Mouse (Mus musculus): ENCODE measurements around the gene Nectin1. TPM values are rescaled to one million over a fixed set of nuclear protein-coding genes. Genes with fewer than 3 reads are reported as not detected.
A peak's percentile ranks its signal among the peaks of the same experiment; 100 is the strongest.

The Nectin1 gene
- total RNA-seq, 2 experiments from 2014 or later: 96.1 to 106 TPM

- no peak for DNase-seq (ENCODE audit: low spot score in 2 of 2)
These were observed 53.3 kb downstream of the Nectin1 start for GRCm38 (mm10) chr9:43796841-43797740.

DNA sequence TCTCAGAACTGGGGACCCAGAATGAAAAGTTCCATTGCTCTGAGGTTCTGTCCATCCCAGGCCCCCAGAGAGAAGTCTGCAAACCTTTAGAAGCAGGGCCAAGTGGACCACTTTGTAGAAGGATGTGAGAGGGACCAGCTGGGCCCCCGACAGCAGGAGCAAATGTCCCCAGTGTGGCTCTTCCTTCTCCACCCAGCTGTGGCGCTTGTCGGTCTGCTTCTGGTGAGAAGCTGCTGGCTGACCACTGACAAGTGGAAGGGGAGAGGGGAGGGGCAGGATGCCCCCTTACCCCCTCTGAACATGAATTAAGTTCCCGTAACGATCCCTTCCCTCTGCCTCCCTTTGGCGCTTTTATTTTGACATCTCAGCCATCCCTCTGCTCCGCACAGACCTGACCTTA lies 54.0 kb downstream of the Nectin1 start:
- DNase-seq (ENCODE audit: low spot score in 2 of 2): no peak

DNA sequence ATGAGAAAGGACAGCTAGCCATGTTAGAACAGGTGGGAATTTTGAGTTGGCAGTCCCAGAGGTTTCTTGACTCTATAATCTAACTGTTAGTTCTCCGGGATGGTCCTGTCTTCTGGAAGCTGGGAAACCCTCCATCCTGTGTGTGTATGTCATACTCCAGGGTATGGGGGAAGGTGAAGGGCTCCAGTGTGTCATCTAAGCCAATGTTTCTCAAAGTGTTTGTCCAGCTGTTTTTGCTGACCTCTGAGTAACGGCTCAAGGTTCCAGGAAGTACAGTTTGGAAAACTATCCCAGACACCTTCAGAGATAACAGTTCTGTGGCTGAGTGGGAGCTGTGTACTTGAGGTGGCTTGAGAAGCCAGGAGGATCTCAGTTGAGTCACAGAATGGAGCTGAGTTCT lies 56.7 kb downstream of the Nectin1 start:
- no peak for DNase-seq (ENCODE audit: low spot score in 2 of 2)

- DNase-seq (ENCODE audit: low spot score in 2 of 2): peak; percentile 60 to 70
These were observed 58.1 kb downstream of the Nectin1 start for GRCm38 (mm10) chr9:43801911-43802310.

- DNase-seq (ENCODE audit: low spot score in 2 of 2): no peak
These were observed 63.8 kb downstream of the Nectin1 start for GRCm38 (mm10) chr9:43807565-43807964.

DNA sequence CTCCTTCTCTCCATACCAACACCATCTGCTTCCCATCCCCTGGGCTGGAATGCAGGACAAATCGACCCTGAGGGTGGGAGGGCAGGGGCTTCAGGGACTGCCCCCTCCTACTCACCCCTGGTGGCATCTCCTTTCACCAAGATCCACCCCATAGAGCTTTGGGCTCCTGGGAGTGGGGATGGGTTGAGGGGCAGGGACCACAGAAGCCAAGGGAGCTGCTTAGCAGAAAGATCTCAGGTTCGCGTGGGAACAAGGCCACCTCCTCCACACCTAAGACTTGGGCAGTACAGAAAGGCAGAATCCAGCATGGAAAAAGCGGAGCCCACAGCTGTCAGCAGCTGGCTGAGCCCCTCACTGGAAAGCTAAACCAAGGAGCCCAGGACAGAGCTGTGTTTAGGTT lies 64.3 kb downstream of the Nectin1 start:
- no peak for DNase-seq (ENCODE audit: low spot score in 2 of 2)

GRCm38 (mm10) chr9:43808546-43808945 lies 64.8 kb downstream of the Nectin1 start:
- DNase-seq (ENCODE audit: low spot score in 2 of 2): peak in 1 of 2 experiments; percentile 43

DNA sequence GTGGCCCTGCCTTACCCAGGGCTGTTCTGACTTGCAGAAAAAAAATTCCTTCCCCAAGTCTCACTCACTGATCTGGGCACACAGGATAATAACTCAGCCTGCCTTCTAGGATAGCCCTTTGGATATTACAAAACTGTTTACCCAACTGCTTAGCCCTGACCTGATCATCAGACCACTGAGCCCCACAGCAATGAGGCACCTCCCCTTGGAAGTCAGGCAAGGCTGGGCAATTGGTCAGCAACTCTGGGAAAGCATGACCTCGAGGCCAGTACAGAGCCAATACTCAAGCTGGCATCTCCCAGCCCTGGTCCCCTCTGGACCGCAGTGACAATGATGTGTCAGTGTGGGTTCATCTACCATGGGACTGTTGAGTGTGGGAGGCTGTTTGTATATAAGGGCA lies 69.4 kb downstream of the Nectin1 start:
- no peak for DNase-seq (ENCODE audit: low spot score in 2 of 2)

GRCm38 (mm10) chr9:43822206-43822605 lies 78.4 kb downstream of the Nectin1 start:
- DNase-seq (ENCODE audit: low spot score in 2 of 2): no peak

DNA sequence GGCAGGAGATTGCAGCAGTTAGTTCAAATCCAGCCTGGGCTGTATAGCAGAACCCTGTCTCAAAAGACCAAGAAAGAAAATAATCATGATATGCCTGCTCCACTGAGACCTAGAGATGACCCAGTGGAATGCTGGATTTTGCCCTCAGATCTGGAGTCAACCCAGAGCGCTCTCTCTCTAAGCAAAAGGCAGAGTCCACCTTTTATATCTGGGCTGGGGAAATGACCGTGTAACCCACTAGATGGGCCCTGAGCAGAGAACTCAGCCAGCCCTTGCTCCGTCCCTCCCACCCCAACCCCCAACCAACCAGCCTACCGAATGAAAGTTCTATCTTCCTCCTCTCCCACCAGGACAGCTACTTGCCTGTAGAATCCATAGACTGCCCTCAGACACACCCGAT lies 81.4 kb downstream of the Nectin1 start:
- DNase-seq (ENCODE audit: low spot score in 2 of 2): no peak

DNA sequence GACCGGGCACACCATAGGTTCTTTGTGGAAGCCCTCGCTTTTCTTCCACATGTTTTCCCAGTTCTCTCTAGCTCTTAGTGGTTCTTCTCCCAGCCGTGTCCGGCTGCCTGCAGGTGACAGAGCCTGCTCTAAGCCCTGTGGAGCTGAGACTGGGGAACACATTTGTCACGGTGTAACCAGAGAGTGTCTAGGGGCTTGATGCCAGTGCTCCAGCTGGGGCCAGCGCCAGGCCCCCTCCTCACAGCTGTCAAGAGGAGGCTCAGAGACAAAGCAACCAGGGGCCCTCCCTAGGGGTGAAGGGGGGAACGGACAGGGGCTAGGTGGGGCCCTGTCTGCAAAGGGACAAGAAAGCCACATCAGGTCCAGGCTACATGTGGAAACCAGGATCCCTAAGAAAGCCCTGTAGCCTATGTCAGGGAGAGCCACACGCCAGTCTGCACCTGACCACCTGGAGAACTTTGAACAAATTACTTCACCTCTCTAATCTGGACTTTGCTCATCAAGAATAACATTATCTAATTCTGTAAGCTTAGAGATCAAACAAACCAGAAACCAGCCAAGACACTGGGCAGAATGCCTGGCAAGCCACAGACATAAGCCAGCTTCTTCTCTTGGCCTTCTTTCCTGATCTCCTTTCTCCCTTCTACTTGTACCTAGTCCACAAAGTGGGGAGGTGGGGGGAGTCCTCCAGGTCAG lies 82.9 kb downstream of the Nectin1 start:
- no peak for DNase-seq (ENCODE audit: low spot score in 2 of 2)

DNA sequence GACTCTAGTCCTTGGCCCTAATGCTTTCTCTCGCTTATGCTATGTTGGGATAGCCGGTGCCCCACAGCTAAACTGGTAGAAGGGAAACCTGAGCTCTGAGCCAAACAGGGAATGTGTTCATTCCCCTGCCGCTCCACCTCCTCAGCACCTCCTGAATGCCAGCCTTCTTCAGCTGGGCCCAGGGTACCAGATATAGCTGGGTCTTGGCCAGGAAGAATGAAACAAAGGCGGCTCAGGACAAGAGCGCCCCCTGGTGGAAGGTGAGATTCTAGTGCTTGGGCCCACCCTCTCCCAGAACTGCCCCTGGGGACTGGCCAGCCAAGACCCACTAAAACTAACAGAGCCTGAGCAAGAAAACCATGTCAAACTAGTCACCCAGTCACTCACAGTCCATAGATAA lies 83.8 kb downstream of the Nectin1 start:
- peak; percentile 53 to 66 for DNase-seq (ENCODE audit: low spot score in 2 of 2)

DNA sequence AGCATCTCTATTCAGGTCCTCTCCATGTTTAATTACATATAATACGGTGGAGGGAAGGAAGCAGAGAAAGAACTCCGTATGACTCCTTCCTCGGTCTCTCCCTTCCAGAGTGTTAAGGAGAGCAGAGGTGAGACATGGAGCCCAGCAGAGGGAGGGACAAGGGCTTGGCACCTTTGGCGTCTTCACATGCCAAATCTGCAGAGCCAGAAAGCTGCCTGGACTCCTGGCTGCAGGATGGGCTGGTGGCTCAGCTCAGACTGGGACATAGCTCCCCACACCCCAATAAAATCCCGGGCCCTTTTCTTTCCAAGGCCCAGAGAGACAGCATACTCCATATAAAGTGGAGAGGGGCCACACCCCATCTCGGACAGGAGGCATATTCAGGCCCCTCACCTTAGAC lies 85.2 kb downstream of the Nectin1 start:
- DNase-seq (ENCODE audit: low spot score in 2 of 2): no peak

DNA sequence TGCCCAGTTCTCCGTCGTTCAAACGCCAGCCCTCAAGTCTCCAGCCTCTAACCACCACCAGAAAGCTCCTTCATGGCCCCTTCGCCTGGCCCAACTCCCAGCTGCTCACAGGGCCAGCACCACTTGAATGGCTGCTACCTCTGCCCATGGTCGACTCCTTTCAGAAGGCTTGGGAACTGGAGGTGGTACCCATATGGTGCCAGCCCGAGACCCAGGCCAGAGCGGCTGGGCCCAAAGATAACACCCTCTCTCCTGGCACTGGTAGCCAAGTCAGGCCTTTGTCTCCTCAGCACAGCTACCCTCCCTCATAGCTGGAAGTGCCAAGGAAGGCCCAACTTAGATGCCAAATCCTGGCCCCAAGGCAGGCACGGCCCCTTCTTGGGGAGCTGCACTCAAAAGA lies 89.4 kb downstream of the Nectin1 start:
- DNase-seq (ENCODE audit: low spot score in 2 of 2): peak; percentile 28 to 47

- DNase-seq (ENCODE audit: low spot score in 2 of 2): no peak
These were observed 90.5 kb downstream of the Nectin1 start for GRCm38 (mm10) chr9:43834283-43834682.

GRCm38 (mm10) chr9:43838561-43838960 lies 94.8 kb downstream of the Nectin1 start:
- DNase-seq (ENCODE audit: low spot score in 2 of 2): no peak

DNA sequence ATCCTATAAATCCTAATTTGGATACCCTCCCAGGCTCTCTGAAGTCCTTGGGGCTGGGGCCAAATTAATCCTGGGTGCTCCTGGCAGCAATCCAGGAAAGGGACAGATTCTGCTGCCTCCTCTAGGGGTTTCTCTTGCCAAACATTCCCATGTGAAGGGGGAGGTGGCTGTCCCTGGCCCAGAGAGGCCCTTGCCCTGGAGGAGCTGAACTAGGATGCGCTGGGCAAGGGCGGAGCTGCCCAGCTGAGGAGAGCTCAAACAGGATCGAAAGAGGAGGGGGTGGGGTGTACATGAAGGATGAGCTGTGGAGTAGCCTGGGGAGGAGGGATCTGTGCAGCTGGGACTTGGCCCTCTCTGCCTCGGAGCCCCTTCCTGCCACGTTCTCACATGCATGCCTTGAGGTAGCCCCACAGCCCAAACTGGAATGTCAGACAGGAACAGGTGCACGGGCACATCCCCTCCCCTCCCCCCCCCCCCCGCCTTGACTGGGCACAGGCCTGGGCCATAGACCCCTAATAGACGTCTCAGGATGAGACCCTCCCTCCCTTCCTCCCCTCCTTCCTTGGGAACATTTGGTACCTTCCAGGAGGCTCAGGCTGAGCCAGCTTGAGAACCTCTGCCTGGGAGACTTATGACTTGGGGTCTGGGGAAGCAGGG lies 99.3 kb downstream of the Nectin1 start:
- no peak for DNase-seq (ENCODE audit: low spot score in 2 of 2)

DNA sequence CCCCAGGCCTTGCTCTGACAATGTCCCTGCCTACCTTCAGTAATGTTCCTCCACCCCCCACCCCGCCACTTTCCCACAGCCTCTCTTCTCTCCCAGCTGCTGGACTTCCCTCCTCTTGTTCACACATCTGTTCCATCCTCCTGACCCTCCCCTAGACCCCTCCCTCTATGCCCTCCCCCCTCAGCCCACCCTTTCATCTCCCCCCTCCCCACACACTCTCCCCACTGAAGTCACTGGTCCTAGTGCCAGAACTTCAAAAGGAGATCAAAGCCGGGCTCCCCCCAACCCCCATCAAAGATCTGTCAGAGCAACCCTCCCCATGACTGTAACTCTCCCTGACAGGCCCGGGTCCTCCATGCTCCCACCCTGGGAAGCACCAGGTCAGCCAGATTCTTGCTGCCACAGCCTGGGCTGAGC lies 99.9 kb downstream of the Nectin1 start:
- no peak for DNase-seq (ENCODE audit: low spot score in 2 of 2)

DNA sequence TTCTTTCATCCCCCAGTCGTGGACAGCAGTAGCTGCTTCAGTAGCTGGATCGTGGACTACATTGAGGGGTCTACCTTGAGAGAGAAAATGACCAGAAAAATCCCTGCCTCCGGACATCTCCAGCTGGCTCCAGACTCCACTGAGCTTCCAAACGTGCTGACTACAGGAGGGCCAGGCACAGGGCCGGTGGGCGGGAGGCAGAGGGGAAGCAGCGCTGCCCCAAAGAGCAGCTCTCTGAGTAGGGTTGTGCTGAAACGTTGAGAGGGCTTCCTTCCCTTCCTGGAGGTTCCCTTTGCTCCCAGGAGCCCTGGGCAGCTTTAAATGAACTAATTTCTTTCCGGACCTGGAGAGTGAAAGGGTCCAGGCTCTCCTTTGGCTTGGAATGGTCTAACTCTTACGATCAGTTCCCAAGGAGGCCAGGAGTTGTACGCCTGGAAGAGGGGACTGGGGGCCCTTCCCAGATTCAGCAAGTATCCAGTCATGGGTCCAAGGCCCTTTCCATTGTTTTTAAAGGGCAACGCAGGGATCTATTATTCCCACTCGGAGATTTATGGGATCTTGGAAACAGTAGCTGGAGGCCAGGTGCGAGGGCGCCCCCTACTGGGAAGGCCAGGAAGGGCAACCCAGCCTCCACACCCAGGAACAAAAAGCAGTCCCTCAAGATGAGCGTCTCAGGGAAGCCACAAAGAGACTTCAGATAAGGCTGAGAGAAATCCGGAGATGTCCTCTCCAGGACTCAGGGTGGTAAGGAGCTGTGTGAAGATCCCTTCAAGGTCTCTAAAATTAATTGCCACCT lies 102.1 kb downstream of the Nectin1 start:
- DNase-seq (ENCODE audit: low spot score in 2 of 2): peak; percentile 57 to 73

GRCm38 (mm10) chr9:43847861-43848260 lies 104.1 kb downstream of the Nectin1 start:
- no peak for DNase-seq (ENCODE audit: low spot score in 2 of 2)

GRCm38 (mm10) chr9:43850281-43850680 lies 106.5 kb downstream of the Nectin1 start:
- DNase-seq (ENCODE audit: low spot score in 2 of 2): no peak
